Mouse (Mus musculus) T-helper 1 cell (primary cell): ENCODE data around the gene Cidec.

ENCODE experiments used
- in situ Hi-C: fragments of 300-600 bp; cut with MboI, MseI; formaldehyde crosslinking; loops from one replicate; pipeline ENCODE4 v1.15.1; 2025; ENCODE audit warnings: high pct_unique_total_duplicates

Cidec gene

DNA sequence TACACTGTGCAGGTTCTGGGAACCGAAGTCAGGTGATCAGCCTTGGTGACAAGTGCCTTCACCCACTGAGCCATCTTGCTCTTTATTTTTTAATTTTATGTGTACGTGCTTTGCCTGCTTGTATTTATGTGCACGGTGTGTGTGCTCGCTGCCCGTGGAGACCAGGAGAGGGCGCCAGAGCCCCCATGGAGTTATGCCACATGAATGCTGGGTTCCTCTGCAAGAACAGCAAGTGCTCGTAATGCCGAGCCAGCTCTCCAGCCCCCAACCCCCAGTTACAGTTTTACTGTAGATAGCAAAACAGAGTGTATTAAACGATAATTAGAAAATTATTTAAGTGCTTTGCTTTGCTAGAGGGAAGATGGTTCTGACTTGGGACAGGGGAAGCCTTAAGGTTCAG lies 28.9 kb downstream of the Cidec start:
- in situ Hi-C loops: no loop called here

DNA sequence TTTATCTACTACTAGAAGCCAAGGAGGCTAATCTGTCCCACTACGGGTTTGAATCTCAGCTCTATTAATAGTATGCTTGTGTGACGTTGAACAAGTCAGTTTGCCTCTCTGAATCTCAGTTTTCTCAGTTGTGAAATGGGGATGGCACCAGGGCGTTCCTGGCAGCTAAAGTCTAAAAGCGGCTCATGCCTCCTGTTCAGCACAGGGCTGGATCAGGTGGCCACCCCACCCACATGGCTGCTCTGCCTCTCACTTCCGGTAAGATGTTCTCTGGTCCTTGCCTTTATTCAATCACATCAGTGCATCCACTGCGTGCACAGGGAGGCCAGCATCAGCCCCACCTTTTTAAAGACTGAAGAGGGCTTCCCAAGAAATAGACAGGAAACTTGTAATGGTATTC lies 30.1 kb downstream of the Cidec start:
- in situ Hi-C loops: no loop called here

DNA sequence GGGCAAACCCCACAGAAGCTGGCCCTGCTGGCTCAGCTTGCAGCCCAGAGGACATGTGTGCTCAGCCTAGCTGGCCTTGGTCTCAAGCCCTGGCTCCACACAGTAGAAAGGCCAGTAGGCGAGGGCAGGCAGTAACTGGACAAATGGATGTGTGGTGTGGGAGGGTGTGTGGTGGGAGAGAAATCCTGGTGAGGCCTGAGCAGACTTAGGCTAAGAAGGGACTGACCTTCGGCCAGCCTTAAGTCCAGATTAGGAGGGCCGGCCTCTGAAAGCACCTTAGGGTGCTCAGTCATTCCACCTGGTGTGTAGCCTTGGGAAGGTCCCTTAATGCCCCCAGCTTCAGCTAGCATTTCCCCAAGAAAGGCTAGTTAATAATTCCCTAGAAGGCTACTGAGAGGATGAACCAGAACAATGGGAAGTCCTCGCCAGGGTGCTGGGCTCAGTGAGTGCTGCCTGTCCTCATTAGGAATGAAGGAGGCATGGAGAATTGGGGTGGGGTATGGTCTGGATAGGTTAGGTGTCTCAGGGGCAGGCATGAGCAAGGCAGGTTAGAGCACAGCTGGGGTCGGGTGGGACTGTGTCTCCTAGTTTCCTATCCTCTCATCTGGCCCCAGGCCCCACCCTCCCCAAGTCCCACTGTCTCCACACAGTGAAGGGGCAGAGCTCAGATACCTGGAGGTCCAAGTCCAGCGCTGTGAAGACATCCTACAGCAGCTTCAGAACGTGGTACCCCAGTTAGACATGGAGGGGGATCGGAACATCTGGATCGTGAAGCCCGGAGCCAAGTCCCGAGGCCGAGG lies 30.7 kb downstream of the Cidec start:
- in situ Hi-C loops: no loop called here

DNA sequence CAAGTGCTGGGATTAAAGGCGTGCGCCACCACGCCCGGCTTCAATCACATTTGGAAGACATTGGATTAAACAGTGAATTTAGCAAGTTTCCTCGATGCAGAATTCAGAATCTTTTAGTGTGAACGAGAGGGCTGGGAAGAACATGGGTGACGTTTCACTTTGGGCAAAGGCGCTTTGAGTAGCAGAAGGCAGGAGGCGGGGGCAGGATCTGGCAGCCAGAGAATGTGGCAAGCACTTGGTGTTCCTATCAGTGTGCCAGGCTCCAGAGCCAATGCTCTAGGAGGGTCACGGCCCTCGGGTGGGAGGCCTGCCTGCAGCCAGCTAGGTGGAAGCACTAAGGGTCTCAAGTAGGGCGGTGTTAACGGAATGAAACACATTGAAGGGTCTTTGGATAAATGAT lies 33.5 kb downstream of the Cidec start:
- in situ Hi-C loops: no loop called here

DNA sequence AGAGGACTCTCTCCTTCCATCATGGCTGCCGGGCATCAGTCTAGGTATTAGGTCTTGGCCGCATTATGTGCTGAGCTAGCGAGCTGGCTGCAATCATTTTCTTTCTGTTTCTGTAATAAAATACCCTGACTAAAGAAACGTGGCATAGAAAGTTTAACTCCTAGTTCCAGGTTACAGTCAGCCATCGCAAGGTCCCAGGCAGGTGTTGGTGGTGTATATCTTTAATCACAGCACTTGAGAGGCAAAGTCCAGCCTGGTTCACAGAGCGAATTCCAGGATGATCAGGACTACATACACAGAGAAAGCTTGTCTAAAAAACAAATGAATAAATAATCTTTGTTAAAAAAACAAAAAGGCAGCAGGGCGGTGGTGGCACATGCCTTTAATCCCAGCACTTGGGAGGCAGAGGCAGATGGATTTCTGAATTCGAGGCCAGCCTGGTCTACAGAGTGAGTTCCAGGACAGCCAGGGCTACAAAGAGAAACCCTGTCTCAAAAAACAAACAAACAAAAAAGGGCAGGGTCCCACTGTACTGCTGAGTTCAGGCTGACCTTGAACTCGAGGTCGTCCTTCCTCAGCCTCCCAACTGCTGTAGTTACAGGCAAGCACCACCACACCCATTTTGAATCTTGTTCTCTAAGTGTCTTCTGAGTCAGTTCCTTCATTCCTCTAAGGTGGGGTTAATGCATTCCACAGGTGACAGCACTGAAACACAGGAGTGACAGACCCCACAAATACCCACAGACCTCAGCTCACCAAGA lies 39.1 kb downstream of the Cidec start:
- in situ Hi-C loops: no loop called here

DNA sequence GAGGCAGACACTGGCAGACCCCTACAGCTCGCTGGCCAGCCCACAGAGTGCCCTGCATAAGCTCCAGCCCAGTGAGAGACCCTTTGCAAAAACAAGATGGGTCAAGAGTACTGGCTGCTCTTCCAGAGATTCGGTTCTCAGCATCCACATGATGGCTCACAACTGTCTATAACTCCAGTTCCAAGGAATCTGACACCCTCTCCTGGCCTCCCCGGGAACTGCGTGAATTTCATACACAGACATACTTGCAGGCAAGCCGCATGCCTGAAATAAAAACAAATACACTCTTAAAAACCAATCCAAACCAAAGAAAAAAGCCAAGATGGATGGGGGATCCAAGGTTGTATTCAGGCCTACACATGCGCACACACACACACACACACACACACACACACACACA lies 40.1 kb downstream of the Cidec start:
- in situ Hi-C loops: no loop called here

DNA sequence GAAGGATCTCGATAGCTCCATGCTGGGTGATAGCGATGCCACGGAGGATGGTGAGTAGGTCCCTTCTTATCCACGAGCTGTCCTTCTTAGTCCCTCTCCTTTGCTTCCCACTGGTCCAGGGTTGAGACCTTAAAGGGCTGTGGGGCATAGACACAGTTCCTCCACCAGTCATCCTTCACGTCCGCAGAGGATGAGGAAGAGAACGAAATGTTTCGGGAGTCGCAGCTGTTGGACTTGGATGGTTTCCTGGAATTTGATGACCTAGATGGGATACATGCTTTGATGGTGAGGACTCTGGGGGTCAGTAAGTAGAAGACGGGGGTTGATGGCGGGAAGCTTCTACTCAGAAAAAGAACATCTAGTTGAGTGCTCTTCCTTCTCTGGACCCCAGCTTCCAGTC lies 40.7 kb downstream of the Cidec start:
- in situ Hi-C loops: no loop called here

DNA sequence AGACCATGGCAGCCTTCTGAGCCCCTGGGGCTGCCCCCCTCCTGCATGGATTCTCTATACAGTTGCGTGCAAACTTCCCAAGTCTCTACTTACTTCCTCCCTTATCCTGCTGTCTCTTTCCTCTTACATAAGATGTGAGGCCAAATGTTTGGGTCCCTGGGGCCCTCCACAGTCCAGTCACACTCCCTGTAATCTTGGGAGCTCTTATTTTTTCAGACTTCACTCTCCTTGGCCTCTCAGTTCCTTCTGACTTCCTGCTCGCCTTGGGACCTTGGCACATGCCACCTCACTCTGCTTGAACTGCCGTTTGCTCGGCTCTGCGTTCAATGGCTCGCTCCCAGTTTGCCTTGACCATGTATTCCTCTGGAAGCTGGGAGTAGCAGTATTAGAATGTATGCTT lies 41.6 kb downstream of the Cidec start:
- in situ Hi-C loops: no loop called here

DNA sequence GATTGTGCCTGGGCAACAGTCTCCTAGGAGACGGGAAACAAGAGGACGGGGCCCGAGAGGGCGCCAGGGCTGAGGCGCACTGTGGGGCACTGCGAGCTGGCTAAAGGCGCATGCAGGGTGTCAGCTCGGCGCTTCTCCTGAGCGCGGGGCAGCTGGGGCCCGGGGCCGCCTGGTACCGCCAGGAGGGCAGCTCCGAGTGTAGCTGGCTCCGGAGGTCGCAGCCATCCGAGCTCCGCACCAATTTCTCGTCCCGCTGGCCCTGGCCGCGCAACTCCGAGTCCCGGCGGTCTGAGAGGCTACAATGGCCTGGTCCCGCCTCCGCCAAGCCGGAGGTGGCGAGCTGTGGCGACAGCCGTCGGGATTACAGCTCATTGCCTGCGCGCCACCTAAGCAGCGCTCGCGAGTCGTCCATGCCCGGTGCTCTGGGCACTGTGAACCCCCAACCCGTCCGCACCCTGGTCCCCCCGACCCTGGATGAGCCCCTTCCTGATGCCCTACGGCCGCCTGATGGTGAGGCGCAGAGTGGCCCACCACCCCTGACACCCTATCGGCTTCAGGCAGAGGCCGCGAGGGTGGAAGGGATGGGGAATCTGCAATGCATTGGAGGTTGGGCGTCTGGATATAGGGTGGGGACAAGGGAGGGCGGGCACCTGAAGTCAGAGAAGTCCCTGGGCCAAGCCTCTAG lies 43.0 kb downstream of the Cidec start:
- in situ Hi-C loops: no loop called here

DNA sequence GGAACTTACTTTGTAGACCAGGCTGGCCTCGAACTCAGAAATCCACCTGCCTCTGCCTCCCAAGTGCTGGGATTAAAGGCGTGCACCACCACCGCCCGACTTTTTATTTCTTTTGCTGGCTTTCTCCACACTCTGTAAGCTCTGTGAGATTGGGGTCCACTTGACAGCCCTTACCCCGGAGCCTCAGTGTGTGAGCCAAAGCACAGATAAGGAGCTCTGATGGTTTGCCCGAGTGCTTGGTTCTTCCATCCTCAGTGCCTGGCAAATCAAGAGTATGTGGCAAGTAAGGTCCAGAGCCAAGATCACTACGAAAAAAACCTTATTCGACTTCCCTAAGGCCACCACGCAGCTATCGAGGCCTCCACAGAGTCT lies 43.6 kb downstream of the Cidec start:
- in situ Hi-C loops: no loop called here

DNA sequence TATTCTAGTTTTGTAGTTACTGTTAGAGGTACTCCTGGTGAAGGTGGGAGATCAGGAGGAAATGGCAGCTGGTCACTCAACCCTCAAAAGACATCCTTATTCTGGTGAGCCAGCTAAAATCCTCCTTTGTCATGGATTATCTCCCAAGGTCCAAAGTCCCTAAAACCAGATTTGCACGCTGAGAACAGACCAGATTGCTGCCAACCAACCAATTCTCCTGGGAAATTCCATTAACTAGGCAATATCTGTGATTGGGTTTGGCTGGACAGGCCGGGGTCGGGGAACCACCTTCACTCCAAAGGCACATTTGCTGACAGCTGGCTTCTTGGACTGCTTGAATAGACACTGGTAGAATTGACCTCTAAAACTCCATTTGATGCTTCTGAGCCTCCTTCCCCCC lies 44.8 kb downstream of the Cidec start:
- in situ Hi-C loops: no loop called here

DNA sequence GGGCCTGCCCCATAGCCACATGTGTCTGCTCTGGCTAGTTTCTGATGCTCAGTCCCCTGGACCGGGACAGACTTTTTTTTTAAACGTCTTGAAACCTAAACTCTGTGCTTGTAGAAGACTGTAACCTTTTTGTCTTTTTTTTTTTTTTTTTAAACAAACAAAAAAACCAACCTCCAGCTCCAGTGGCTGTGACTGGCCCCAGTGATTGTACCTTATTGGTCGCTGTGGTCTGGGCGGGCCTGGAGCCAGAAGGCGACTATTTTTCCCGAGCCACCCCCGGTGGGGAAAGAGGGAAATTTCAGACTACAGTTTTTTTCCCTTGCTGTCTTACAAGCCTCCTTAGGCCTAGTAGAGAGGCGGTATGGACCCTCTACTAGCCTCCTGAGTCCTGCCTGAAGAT lies 46.6 kb downstream of the Cidec start, which contains the start of gene Ttll3:
Gene Ttll3, plus strand, starts transcription at position 301 of the 400 bp plus-strand sequence.
- in situ Hi-C loops: no loop called here

DNA sequence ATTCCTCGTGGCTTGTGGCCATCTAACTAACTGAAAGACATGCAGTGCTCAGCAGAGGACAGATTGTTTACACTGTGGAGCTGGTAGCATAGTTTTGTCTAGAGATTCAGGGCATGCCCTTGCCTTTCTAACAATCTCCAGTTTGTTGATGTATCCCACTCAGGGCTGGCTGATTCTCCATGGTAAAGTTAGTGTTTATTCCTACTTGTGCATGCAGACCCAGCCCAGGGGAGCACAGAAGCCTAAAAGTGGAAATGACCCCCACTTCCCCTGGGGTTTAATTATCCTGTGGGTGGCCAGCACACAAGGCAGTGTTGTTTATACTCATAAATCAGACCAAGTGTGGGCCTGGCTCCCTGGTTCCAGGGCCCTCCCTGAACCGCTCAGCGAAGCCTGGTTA lies 49.5 kb downstream of the Cidec start:
- in situ Hi-C loops: no loop called here

DNA sequence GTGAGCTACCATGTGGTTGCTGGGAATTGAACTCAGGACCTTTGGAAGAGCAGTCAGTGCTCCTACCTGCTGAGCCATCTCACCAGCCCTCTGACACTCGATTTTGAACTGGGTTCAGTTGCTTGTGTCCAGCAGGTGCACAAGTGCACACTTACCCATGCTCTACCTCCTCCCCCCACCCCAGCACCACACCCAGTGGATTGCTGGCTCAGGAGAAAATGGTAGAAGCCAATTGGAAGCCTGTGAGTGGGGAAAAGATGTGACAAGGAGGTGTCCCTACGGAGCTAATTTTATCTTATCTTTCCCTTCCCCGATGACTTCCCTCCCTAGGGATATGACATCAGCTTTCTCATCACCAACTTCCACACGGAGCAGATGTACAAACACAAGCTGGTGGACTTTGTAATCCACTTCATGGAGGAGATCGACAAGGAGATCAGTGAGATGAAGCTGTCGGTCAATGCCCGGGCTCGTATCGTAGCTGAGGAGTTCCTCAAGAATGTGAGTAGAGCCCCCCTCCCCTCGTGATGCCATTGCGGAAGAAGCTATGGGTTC lies 50.3 kb downstream of the Cidec start:
- in situ Hi-C loops: no loop called here

DNA sequence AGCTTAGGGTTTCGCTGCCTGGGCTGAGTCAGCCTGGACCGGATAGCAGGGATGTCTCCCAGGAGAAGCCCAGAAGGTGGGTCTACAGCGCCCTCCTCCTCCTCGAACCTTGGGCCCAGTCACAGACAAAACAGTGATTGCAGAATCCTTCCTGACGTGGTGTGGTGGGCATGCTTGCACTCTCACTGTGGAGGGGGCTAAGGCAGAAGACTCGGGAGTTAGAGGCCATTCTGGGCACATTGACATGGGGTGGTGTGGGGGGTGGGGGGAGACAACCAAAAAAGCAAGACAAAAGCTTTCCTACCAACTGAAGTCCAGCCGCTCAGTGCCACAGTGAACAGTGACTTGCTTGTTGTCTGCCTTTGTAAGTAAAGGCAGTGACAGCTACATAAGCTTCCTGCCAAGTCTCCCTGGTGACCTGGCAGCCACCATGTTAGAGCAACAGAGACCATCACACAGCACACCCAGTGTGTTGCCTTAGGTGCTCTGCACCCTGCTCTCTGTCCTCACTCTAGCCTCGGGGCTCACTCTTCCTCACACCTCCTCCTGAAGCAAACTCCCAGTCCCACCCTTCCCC lies 51.1 kb downstream of the Cidec start:
- in situ Hi-C loops: no loop called here

DNA sequence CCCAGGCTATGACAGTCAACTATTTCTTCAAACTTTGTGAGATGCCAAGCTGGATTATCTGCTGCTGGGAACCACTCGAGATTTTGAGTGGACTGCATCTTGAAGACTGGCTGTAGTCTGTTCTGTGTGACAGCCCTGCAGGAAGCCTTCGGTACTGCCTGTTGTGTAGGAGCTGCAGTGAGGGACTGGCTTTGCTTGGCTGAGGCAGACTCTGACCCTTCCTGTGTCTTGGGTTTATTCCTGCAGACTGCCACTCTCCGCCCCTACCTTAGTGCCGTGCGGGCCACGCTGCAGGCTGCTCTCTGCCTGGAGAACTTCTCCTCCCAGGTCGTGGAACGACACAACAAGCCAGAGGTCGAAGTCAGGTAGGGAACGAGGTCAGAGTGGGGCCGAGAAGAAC lies 55.1 kb downstream of the Cidec start:
- in situ Hi-C loops: no loop called here

DNA sequence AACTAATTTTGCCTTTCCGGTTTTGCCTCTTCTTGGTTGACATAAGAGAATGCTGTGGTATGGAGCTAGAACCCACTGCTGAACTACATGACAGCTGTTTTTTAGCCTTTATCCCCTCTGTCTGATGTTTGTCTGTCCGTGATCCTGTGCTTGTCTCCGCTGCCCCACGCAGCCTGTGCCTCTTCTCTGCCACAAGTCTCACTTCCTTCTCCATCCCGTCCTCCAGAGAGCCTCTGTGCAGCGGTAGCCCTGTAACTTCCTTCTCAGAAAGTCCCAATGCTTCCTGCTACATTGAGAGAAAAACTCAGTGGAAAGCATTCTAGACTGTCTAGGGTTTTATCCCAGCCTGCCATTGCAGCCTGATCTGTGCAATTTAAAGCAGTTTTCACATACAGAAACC lies 56.3 kb downstream of the Cidec start:
- in situ Hi-C loops: no loop called here

DNA sequence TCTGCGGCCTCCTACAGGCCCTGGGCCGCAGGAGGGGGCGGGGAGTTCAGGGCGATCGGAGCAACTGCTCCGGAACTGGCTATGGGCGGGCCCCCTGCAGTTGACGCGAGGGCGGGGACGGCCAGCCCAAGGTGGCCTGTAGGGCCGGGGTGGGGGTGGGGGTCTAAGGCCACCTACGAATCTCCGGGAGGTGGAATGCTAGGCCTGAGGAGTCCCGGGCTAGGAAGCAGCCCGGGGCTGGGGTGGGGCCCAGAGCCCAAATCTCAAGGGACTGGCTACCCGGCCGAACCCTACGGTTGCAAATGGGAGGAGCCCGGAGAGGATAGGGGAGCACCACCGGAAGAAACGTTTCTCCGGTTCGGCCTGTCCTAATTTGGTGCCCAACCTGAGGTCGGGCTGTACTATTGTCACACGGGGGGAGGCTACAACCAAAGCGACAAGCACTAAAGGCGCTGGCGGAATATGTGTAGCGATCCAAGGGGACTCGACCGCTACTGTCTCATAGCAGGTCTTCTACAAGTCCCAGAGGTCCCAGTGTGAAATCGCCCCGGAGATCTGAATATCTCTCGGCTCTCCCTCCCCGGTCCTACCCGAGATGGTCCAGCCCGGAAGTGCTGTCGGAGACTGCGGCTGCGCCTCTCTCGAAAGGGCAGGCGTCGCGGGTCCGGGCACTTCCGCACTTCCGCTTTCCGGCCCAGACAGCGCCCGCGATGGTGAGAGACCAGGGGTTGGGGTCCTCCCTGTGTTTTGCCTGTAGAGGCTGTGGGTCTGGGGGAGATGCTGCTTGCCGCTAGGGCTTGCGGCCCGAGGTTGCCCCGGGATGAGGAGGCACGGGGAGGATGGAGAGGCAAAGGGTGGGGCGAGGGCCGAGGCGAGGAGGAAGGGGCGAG lies 57.8 kb downstream of the Cidec start, which contains the start of the genes Tada3 and Arpc4:
Gene Tada3, minus strand, starts transcription at position 388 of the 890 bp plus-strand sequence.
Gene Arpc4, plus strand, starts transcription at position 620 of the 890 bp plus-strand sequence.
- in situ Hi-C loops: no loop called here

DNA sequence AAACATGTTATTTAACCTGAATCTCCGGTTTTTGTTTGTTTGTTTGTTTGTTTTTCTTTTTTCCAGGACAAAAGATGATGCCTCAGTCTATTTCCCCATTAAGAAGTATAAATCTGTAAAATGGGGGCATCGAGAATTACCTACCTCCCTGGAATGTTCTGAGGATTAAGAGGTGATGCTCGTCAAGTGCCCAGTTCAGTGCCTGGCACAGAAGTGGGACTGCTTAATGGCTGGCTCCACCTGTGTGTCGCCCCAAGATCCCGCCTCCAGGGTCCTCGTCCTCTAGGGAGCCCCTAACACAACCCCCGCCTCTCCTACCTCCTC lies 58.4 kb downstream of the Cidec start:
- in situ Hi-C loops: no loop called here
